22 mouse cellular contexts compared by ENCODE assay signal in genomic region chr2:136624490-136624850, GRCm38 (mm10).
DNase-seq lines count a peak whose midpoint lies in the region; ATAC-seq lines count a peak whose summit lies in the region.
"Had no signal": no experiment of that assay in that cellular context is flagged by ENCODE, and none has a peak within 500 bp of the region (broad histone marks: within the 10 kb centered on the region; RNA-seq: fewer than 3 reads in every experiment).

No protein-coding gene starts in this region.

- no peak overlapping the region for H3K4me3 ChIP-seq in embryonic facial prominence, embryonic 11.5 days (ENCODE audit: low read depth, low read length)
- no peak overlapping the region for H3K4me3 ChIP-seq in embryonic facial prominence, embryonic 10.5 days
- no peak overlapping the region for H3K4me3 ChIP-seq in embryonic facial prominence, embryonic 14.5 days (ENCODE audit: low read depth, low read length)
- H3K4me3 ChIP-seq: embryonic facial prominence, embryonic 12.5 days; forebrain, embryonic 10.5 days; gastrocnemius, adult 2 months; hindbrain, embryonic 12.5 days; hindbrain, embryonic 15.5 days had no signal

- H3K27me3 ChIP-seq in embryonic facial prominence, embryonic 11.5 days (ENCODE audit: control insufficient read depth, insufficient read depth, low read length) = no peaks in the 10 kb centered on the region
- no peaks in the 10 kb centered on the region for H3K27me3 ChIP-seq in embryonic facial prominence, embryonic 10.5 days (replicated peaks; ENCODE audit: low read depth, poor library complexity, severe bottlenecking)
- H3K27me3 ChIP-seq in embryonic facial prominence, embryonic 14.5 days (replicated peaks; ENCODE audit: control insufficient read depth, insufficient read depth, low read length) = no peaks in the 10 kb centered on the region
- H3K27me3 ChIP-seq: embryonic facial prominence, embryonic 12.5 days; hindbrain, embryonic 12.5 days; hindbrain, embryonic 15.5 days had no signal

- no peaks in the 10 kb centered on the region for H3K4me1 ChIP-seq in embryonic facial prominence, embryonic 11.5 days (ENCODE audit: control insufficient read depth, insufficient read depth, low read length)
- 0 out of 2 replicates have a peak, but pooled peaks cover 3% of the 10 kb centered on the region for H3K4me1 ChIP-seq in embryonic facial prominence, embryonic 10.5 days
- H3K4me1 ChIP-seq in embryonic facial prominence, embryonic 14.5 days (ENCODE audit: control insufficient read depth, insufficient read depth, low read length) = no peaks in the 10 kb centered on the region
- H3K4me1 ChIP-seq: embryonic facial prominence, embryonic 12.5 days; hindbrain, embryonic 12.5 days; hindbrain, embryonic 15.5 days had no signal

- no peaks in the 10 kb centered on the region for H3K9me3 ChIP-seq in embryonic facial prominence, embryonic 11.5 days (replicated peaks; ENCODE audit: control insufficient read depth, low read length)
- no peaks in the 10 kb centered on the region for H3K9me3 ChIP-seq in embryonic facial prominence, embryonic 10.5 days
- H3K9me3 ChIP-seq in embryonic facial prominence, embryonic 14.5 days (ENCODE audit: control insufficient read depth, low read length) = no peaks in the 10 kb centered on the region
- H3K9me3 ChIP-seq: embryonic facial prominence, embryonic 12.5 days; forebrain, embryonic 10.5 days; hindbrain, embryonic 12.5 days; hindbrain, embryonic 15.5 days had no signal

- no peak overlapping the region for H3K4me2 ChIP-seq in embryonic facial prominence, embryonic 11.5 days (ENCODE audit: low read depth, low read length)
- H3K4me2 ChIP-seq in embryonic facial prominence, embryonic 14.5 days (ENCODE audit: low read depth, low read length) = no peak overlapping the region
- H3K4me2 ChIP-seq: embryonic facial prominence, embryonic 12.5 days; heart, embryonic 11.5 days; hindbrain, embryonic 12.5 days; hindbrain, embryonic 15.5 days had no signal

- ATAC-seq in embryonic facial prominence, embryonic 11.5 days (replicated peaks; ENCODE audit: insufficient number of reproducible peaks, low FRiP score, low TSS enrichment, low read depth) = no peak
- ATAC-seq in embryonic facial prominence, embryonic 14.5 days (ENCODE audit: low read depth) = no peak
- ATAC-seq: forebrain, embryonic 14.5 days; forebrain, postnatal 0 days; Patski had no signal

- no peaks in the 10 kb centered on the region for H3K36me3 ChIP-seq in embryonic facial prominence, embryonic 11.5 days (replicated peaks; ENCODE audit: control insufficient read depth, insufficient read depth, low read depth, low read length)
- H3K36me3 ChIP-seq in embryonic facial prominence, embryonic 10.5 days (replicated peaks) = no peaks in the 10 kb centered on the region
- H3K36me3 ChIP-seq in embryonic facial prominence, embryonic 14.5 days (ENCODE audit: control insufficient read depth, insufficient read depth, low read length) = no peaks in the 10 kb centered on the region
- H3K36me3 ChIP-seq: embryonic facial prominence, embryonic 12.5 days; forebrain, embryonic 10.5 days; hindbrain, embryonic 12.5 days; hindbrain, embryonic 15.5 days had no signal

- H3K27ac ChIP-seq in embryonic facial prominence, embryonic 11.5 days (replicated peaks; ENCODE audit: low read depth, low read length) = no peak overlapping the region
- H3K27ac ChIP-seq in embryonic facial prominence, embryonic 10.5 days (replicated peaks) = no peak overlapping the region
- 0 out of 2 replicates have a peak overlapping the region, but pooled peaks have one; percentile 35 for H3K27ac ChIP-seq in embryonic facial prominence, embryonic 14.5 days (replicated peaks; ENCODE audit: low read depth, low read length)
- H3K27ac ChIP-seq: embryonic facial prominence, embryonic 12.5 days; forebrain, embryonic 10.5 days; gastrocnemius, adult 2 months; hindbrain, embryonic 12.5 days; hindbrain, embryonic 15.5 days had no signal

- DNase-seq in embryonic facial prominence, embryonic 11.5 days (ENCODE audit: low spot score) = peak; percentile 23
- DNase-seq in embryonic facial prominence, embryonic 10.5 days (ENCODE audit: low spot score) = no peak
- DNase-seq in NIH3T3 (ENCODE audit: low read depth) = peak; percentile 55
- DNase-seq in embryonic facial prominence, embryonic 14.5 days (ENCODE audit: low spot score) = peak; percentile 75
- no peak for DNase-seq in thymus, postnatal 4 days
- DNase-seq in urinary bladder, postnatal 25 days (ENCODE audit: low spot score) = no peak
- DNase-seq: adrenal gland, postnatal 10 days; adrenal gland, postnatal 36 days; cerebellum, adult 11 months; cerebellum, adult 9-11 months; cerebellum, postnatal 25 days; forebrain, postnatal 0 days; gastrocnemius, adult 2 months; gastrocnemius, postnatal 14 days; heart, adult 11 months had no signal

- no peak overlapping the region for H3K9ac ChIP-seq in embryonic facial prominence, embryonic 11.5 days (replicated peaks; ENCODE audit: low read length)
- H3K9ac ChIP-seq in embryonic facial prominence, embryonic 14.5 days (ENCODE audit: low read depth, low read length) = no peak overlapping the region
- H3K9ac ChIP-seq: embryonic facial prominence, embryonic 12.5 days; forebrain, postnatal 0 days; hindbrain, embryonic 12.5 days; hindbrain, embryonic 15.5 days had no signal

Comparison
In these comparisons a context has a peak if more than half of its experiments do, and no peak if none do; other contexts are left out.
1. DNase-seq: peak in embryonic facial prominence, embryonic 11.5 days (single experiment), NIH3T3 (single experiment) and embryonic facial prominence, embryonic 14.5 days (single experiment); none in embryonic facial prominence, embryonic 10.5 days (single experiment), thymus, postnatal 4 days (single experiment) and urinary bladder, postnatal 25 days (single experiment).